Comparison of ENCODE assay signal across 25 mouse cellular contexts in genomic region chr10:59602043-59602442, GRCm38 (mm10). TPM values are rescaled to one million over a fixed set of nuclear protein-coding genes. Genes with fewer than 3 reads are reported as not detected.
DNase-seq lines count a peak whose midpoint lies in the region; ATAC-seq and TF ChIP-seq lines count a peak whose summit lies in the region.
"Had no signal": no experiment of that assay in that cellular context is flagged by ENCODE, and none has a peak within 500 bp of the region (broad histone marks: within the 10 kb centered on the region; RNA-seq: fewer than 3 reads in every experiment).

No protein-coding gene starts in this region.

- peak overlapping the region; percentile 48 for H3K27ac ChIP-seq in forebrain, embryonic 15.5 days (replicated peaks)
- no peak overlapping the region for H3K27ac ChIP-seq in forebrain, embryonic 11.5 days (ENCODE audit: low read depth, low read length)
- no peak overlapping the region for H3K27ac ChIP-seq in intestine, embryonic 16.5 days (ENCODE audit: low read length)
- no peak overlapping the region for H3K27ac ChIP-seq in intestine, postnatal 0 days (ENCODE audit: low read depth, low read length)
- H3K27ac ChIP-seq in lung, embryonic 16.5 days (ENCODE audit: low read length), result no peak overlapping the region
- H3K27ac ChIP-seq in neural tube, embryonic 15.5 days (replicated peaks), result peak overlapping the region; percentile 37
- H3K27ac ChIP-seq: embryonic facial prominence, embryonic 12.5 days; limb, embryonic 12.5 days; liver, embryonic 13.5 days; midbrain, embryonic 15.5 days had no signal

- no peak overlapping the region for H3K4me2 ChIP-seq in forebrain, embryonic 15.5 days (replicated peaks)
- no peak overlapping the region for H3K4me2 ChIP-seq in forebrain, embryonic 11.5 days (ENCODE audit: low read depth, low read length, severe bottlenecking)
- H3K4me2 ChIP-seq in intestine, embryonic 16.5 days (ENCODE audit: low read depth, low read length), result no peak overlapping the region
- no peak overlapping the region for H3K4me2 ChIP-seq in intestine, postnatal 0 days (replicated peaks; ENCODE audit: low read depth)
- H3K4me2 ChIP-seq in lung, embryonic 16.5 days (ENCODE audit: low read depth, low read length), result no peak overlapping the region; the same call in 1 of the 2 replicates
- no peak overlapping the region for H3K4me2 ChIP-seq in neural tube, embryonic 15.5 days
- H3K4me2 ChIP-seq: embryonic facial prominence, embryonic 12.5 days; limb, embryonic 12.5 days; liver, embryonic 13.5 days; midbrain, embryonic 15.5 days had no signal

- H3K4me1 ChIP-seq in forebrain, embryonic 15.5 days, result peaks cover 11% of the 10 kb centered on the region
- no peaks in the 10 kb centered on the region for H3K4me1 ChIP-seq in forebrain, embryonic 11.5 days (replicated peaks; ENCODE audit: control insufficient read depth, insufficient read depth, low read length)
- peaks cover 21% of the 10 kb centered on the region for H3K4me1 ChIP-seq in intestine, embryonic 16.5 days (ENCODE audit: control insufficient read depth, insufficient read depth, low read length)
- H3K4me1 ChIP-seq in intestine, postnatal 0 days (replicated peaks; ENCODE audit: control insufficient read depth, insufficient read depth, low read length), result peaks cover 4% of the 10 kb centered on the region; the same call in 1 of the 2 replicates
- H3K4me1 ChIP-seq in lung, embryonic 16.5 days (replicated peaks; ENCODE audit: control insufficient read depth, insufficient read depth, low read length), result peaks cover 14% of the 10 kb centered on the region
- H3K4me1 ChIP-seq in neural tube, embryonic 15.5 days, result peaks cover 12% of the 10 kb centered on the region
- H3K4me1 ChIP-seq: embryonic facial prominence, embryonic 12.5 days; midbrain, embryonic 15.5 days had no signal

- WGBS in forebrain, embryonic 15.5 days, result 57% methylated on average over 8 of the region's 8 CpGs
- 81% methylated on average over 8 of the region's 8 CpGs for WGBS in forebrain, embryonic 11.5 days
- 65% methylated on average over 8 of the region's 8 CpGs for WGBS in intestine, embryonic 16.5 days
- 79% methylated on average over 8 of the region's 8 CpGs for WGBS in intestine, postnatal 0 days
- 59% methylated on average over 8 of the region's 8 CpGs for WGBS in lung, embryonic 16.5 days
- 55% methylated on average over 8 of the region's 8 CpGs for WGBS in neural tube, embryonic 15.5 days

- no peaks in the 10 kb centered on the region for H3K36me3 ChIP-seq in forebrain, embryonic 15.5 days
- H3K36me3 ChIP-seq in forebrain, embryonic 11.5 days (ENCODE audit: control insufficient read depth, insufficient read depth, low read length), result no peaks in the 10 kb centered on the region
- H3K36me3 ChIP-seq in intestine, embryonic 16.5 days (ENCODE audit: control insufficient read depth, insufficient read depth, low read length), result no peaks in the 10 kb centered on the region
- 0 out of 2 replicates have a peak, but pooled peaks cover 5% of the 10 kb centered on the region for H3K36me3 ChIP-seq in intestine, postnatal 0 days (ENCODE audit: control insufficient read depth, insufficient read depth)
- no peaks in the 10 kb centered on the region for H3K36me3 ChIP-seq in lung, embryonic 16.5 days (ENCODE audit: control insufficient read depth, insufficient read depth, low read length)
- H3K36me3 ChIP-seq in neural tube, embryonic 15.5 days, result peaks cover 3% of the 10 kb centered on the region; the same call in 1 of the 2 replicates
- H3K36me3 ChIP-seq: embryonic facial prominence, embryonic 12.5 days; liver, embryonic 13.5 days; midbrain, embryonic 15.5 days had no signal

- no peak for DNase-seq in forebrain, embryonic 11.5 days (ENCODE audit: low spot score)
- DNase-seq in lung, postnatal 14 days, result no peak
- DNase-seq in left cerebral cortex, adult 9 months (ENCODE audit: low spot score in 2 of 2), result no peak
- DNase-seq: adrenal gland, postnatal 36 days; B cell, adult 2 months; gastrocnemius, postnatal 36 days; kidney, adult 2 months; kidney, postnatal 10 days; liver, embryonic 13.5 days; thymus, postnatal 25 days had no signal

- H3K9me3 ChIP-seq in forebrain, embryonic 15.5 days, result no peaks in the 10 kb centered on the region
- H3K9me3 ChIP-seq in forebrain, embryonic 11.5 days (ENCODE audit: control insufficient read depth, low read length), result no peaks in the 10 kb centered on the region
- H3K9me3 ChIP-seq in intestine, embryonic 16.5 days (ENCODE audit: control insufficient read depth, low read length), result no peaks in the 10 kb centered on the region
- H3K9me3 ChIP-seq in intestine, postnatal 0 days (ENCODE audit: control insufficient read depth), result no peaks in the 10 kb centered on the region
- no peaks in the 10 kb centered on the region for H3K9me3 ChIP-seq in lung, embryonic 16.5 days (ENCODE audit: control insufficient read depth, low read length)
- H3K9me3 ChIP-seq in neural tube, embryonic 15.5 days (replicated peaks), result no peaks in the 10 kb centered on the region
- H3K9me3 ChIP-seq: embryonic facial prominence, embryonic 12.5 days; limb, embryonic 12.5 days; liver, embryonic 13.5 days; megakaryocyte, embryonic 14.5 days; midbrain, embryonic 15.5 days had no signal

- H3K4me3 ChIP-seq in forebrain, embryonic 15.5 days, result no peak overlapping the region
- H3K4me3 ChIP-seq in forebrain, embryonic 11.5 days (ENCODE audit: low read depth, low read length), result no peak overlapping the region
- no peak overlapping the region for H3K4me3 ChIP-seq in intestine, embryonic 16.5 days (ENCODE audit: low read length)
- no peak overlapping the region for H3K4me3 ChIP-seq in intestine, postnatal 0 days (ENCODE audit: low read depth, low read length)
- H3K4me3 ChIP-seq in lung, embryonic 16.5 days (ENCODE audit: low read length), result no peak overlapping the region
- no peak overlapping the region for H3K4me3 ChIP-seq in neural tube, embryonic 15.5 days (replicated peaks)
- H3K4me3 ChIP-seq: embryonic facial prominence, embryonic 12.5 days; limb, embryonic 12.5 days; liver, embryonic 13.5 days; megakaryocyte, embryonic 14.5 days; midbrain, embryonic 15.5 days had no signal

- no peaks in the 10 kb centered on the region for H3K27me3 ChIP-seq in forebrain, embryonic 15.5 days
- no peaks in the 10 kb centered on the region for H3K27me3 ChIP-seq in forebrain, embryonic 11.5 days (ENCODE audit: control insufficient read depth, insufficient read depth, low read length)
- no peaks in the 10 kb centered on the region for H3K27me3 ChIP-seq in intestine, embryonic 16.5 days (replicated peaks; ENCODE audit: control insufficient read depth, insufficient read depth, low read length)
- no peaks in the 10 kb centered on the region for H3K27me3 ChIP-seq in intestine, postnatal 0 days (replicated peaks; ENCODE audit: control insufficient read depth, insufficient read depth, low read length)
- H3K27me3 ChIP-seq in lung, embryonic 16.5 days (ENCODE audit: control insufficient read depth, insufficient read depth, low read depth, low read length), result no peaks in the 10 kb centered on the region
- no peaks in the 10 kb centered on the region for H3K27me3 ChIP-seq in neural tube, embryonic 15.5 days (replicated peaks)
- H3K27me3 ChIP-seq: embryonic facial prominence, embryonic 12.5 days; limb, embryonic 12.5 days; liver, embryonic 13.5 days; megakaryocyte, embryonic 14.5 days; midbrain, embryonic 15.5 days had no signal

- ATAC-seq in forebrain, embryonic 15.5 days (replicated peaks), result no peak
- no peak for ATAC-seq in forebrain, embryonic 11.5 days (replicated peaks; ENCODE audit: low FRiP score)
- ATAC-seq in intestine, embryonic 16.5 days, result no peak
- ATAC-seq in intestine, postnatal 0 days, result no peak
- no peak for ATAC-seq in lung, embryonic 16.5 days (ENCODE audit: low read depth)
- ATAC-seq in neural tube, embryonic 15.5 days (ENCODE audit: low FRiP score), result no peak
- ATAC-seq: lung, postnatal 0 days; midbrain, embryonic 15.5 days had no signal

- H3K9ac ChIP-seq in forebrain, embryonic 15.5 days (replicated peaks), result no peak overlapping the region
- H3K9ac ChIP-seq in forebrain, embryonic 11.5 days (ENCODE audit: low read length), result no peak overlapping the region
- peak overlapping the region; percentile 33; the same call in 1 of the 2 replicates for H3K9ac ChIP-seq in intestine, embryonic 16.5 days (ENCODE audit: low read depth, low read length)
- H3K9ac ChIP-seq in intestine, postnatal 0 days (ENCODE audit: low read depth, low read length), result no peak overlapping the region
- H3K9ac ChIP-seq in lung, embryonic 16.5 days (ENCODE audit: low read length), result peak overlapping the region; percentile 4; the same call in 1 of the 2 replicates
- H3K9ac ChIP-seq in neural tube, embryonic 15.5 days (replicated peaks), result no peak overlapping the region
- H3K9ac ChIP-seq: embryonic facial prominence, embryonic 12.5 days; limb, embryonic 12.5 days; liver, embryonic 13.5 days; midbrain, embryonic 15.5 days had no signal

- no peak for TF ChIP-seq CTCF in intestine, postnatal 0 days (IDR thresholded peaks at IDR 0.05; ENCODE audit: low read depth)

RNA-seq across cellular contexts. Expression of gene Gm10322, which starts 13.8 kb away (rescaled TPM):
- polyA plus RNA-seq in forebrain, embryonic 15.5 days (2015; fragmentation: Nextera tagmentation; extraction: Ambion mirVana), result not detected in 2 replicates
- not detected in 2 replicates for polyA plus RNA-seq in forebrain, embryonic 11.5 days (2014; fragmentation: Nextera tagmentation; extraction: Ambion mirVana)
- not detected in 2 replicates for polyA plus RNA-seq in intestine, embryonic 16.5 days (2015; fragmentation: Nextera tagmentation; extraction: Ambion mirVana)
- polyA plus RNA-seq in intestine, postnatal 0 days (2015; fragmentation: Nextera tagmentation; extraction: Ambion mirVana), result not detected in 2 replicates
- not detected in 2 replicates for polyA plus RNA-seq in lung, embryonic 16.5 days (2015; fragmentation: Nextera tagmentation; extraction: Ambion mirVana)
- polyA plus RNA-seq in neural tube, embryonic 15.5 days (2015; fragmentation: Nextera tagmentation; extraction: Ambion mirVana), result not detected in 2 replicates
- polyA plus RNA-seq: cerebellum, adult 2 months; cortical plate, adult 2 months; embryonic facial prominence, embryonic 12.5 days; heart, embryonic 16.5 days; kidney, adult 2 months; limb, embryonic 12.5 days; liver, embryonic 13.5 days; lung, postnatal 0 days; midbrain, embryonic 15.5 days; small intestine, adult 2 months; testis, adult 2 months had no signal

RNA-seq across cellular contexts. Expression of gene Mcu, which starts 14.4 kb away (rescaled TPM):
- polyA plus RNA-seq in forebrain, embryonic 15.5 days (2015; fragmentation: Nextera tagmentation; extraction: Ambion mirVana), result 22.1 and 22.8 TPM in 2 replicates
- polyA plus RNA-seq in forebrain, embryonic 11.5 days (2014; fragmentation: Nextera tagmentation; extraction: Ambion mirVana), result 20.8 and 22.3 TPM in 2 replicates
- 75.3 and 77.5 TPM in 2 replicates for polyA plus RNA-seq in intestine, embryonic 16.5 days (2015; fragmentation: Nextera tagmentation; extraction: Ambion mirVana)
- 63.3 and 65.2 TPM in 2 replicates for polyA plus RNA-seq in intestine, postnatal 0 days (2015; fragmentation: Nextera tagmentation; extraction: Ambion mirVana)
- 30.6 and 33.3 TPM in 2 replicates for polyA plus RNA-seq in lung, embryonic 16.5 days (2015; fragmentation: Nextera tagmentation; extraction: Ambion mirVana)
- polyA plus RNA-seq in neural tube, embryonic 15.5 days (2015; fragmentation: Nextera tagmentation; extraction: Ambion mirVana), result 49.2 and 51.7 TPM in 2 replicates

Comparison
In these comparisons a context has a peak if more than half of its experiments do, and no peak if none do; other contexts are left out.
1. H3K27ac ChIP-seq: peak in forebrain, embryonic 15.5 days (single experiment) and neural tube, embryonic 15.5 days (single experiment); none in forebrain, embryonic 11.5 days (single experiment), intestine, embryonic 16.5 days (single experiment), intestine, postnatal 0 days (single experiment) and lung, embryonic 16.5 days (single experiment).
2. H3K9ac ChIP-seq: peak in intestine, embryonic 16.5 days (single experiment) and lung, embryonic 16.5 days (single experiment); none in forebrain, embryonic 15.5 days (single experiment), forebrain, embryonic 11.5 days (single experiment), intestine, postnatal 0 days (single experiment) and neural tube, embryonic 15.5 days (single experiment).